Mouse (Mus musculus): ENCODE measurements around the gene Ugt1a9.

GRCm38 (mm10) chr1:88240072-88240471, 169.5 kb downstream of the Ugt1a9 start:
- TF ChIP-seq CTCF (IDR thresholded peaks at IDR 0.05; ENCODE audit: extremely low read depth, insufficient read depth, insufficient read length, insufficient replicate concordance) (no peak), POLR2A (IDR thresholded peaks at IDR 0.05; ENCODE audit: low read depth, low read length) (no peak)
